Mouse (Mus musculus) heart, embryonic 15.5 days (tissue): ENCODE measurements around the gene Htra1. TPM values are rescaled to one million over a fixed set of nuclear protein-coding genes. Genes with fewer than 3 reads are reported as not detected.

ENCODE experiments used
- ATAC-seq: fragments of 200-750 bp; cut with Nextera tagmentation; replicated peaks from 2 replicates; pipeline ENCODE4 v1.8.0; 2017; ENCODE audit warnings: low read depth, moderate TSS enrichment; ENCODE audit not compliant: insufficient number of reproducible peaks, insufficient read depth, low FRiP score
- H3K27ac ChIP-seq: fragments of 300-500 bp; sonication (generic); 2 replicates; pipeline ENCODE4 v1.5.1; 2015; ENCODE audit warnings: mild to moderate bottlenecking, inconsistent platforms
- H3K27me3 ChIP-seq: fragments of 300-500 bp; sonication (generic); 2 replicates; pipeline ENCODE4 v1.6.1; 2015; ENCODE audit warnings: inconsistent platforms
- H3K36me3 ChIP-seq: fragments of 300-500 bp; sonication (generic); 2 replicates; pipeline ENCODE4 v1.6.1; 2015; ENCODE audit warnings: mild to moderate bottlenecking, inconsistent platforms
- H3K4me1 ChIP-seq: fragments of 300-500 bp; sonication (generic); replicated peaks from 2 replicates; pipeline ENCODE4 v1.6.1; 2015; ENCODE audit warnings: inconsistent platforms
- H3K4me2 ChIP-seq: fragments of 300-500 bp; sonication (generic); 2 replicates; pipeline ENCODE4 v1.6.1; 2015; ENCODE audit warnings: inconsistent platforms, mild to moderate bottlenecking, moderate library complexity
- H3K4me3 ChIP-seq: fragments of 300-500 bp; sonication (generic); 2 replicates; pipeline ENCODE4 v1.5.1; 2015; ENCODE audit warnings: mild to moderate bottlenecking, inconsistent platforms
- H3K9ac ChIP-seq: fragments of 300-500 bp; sonication (generic); 2 replicates; pipeline ENCODE4 v1.6.1; 2015; ENCODE audit warnings: mild to moderate bottlenecking, inconsistent platforms
- H3K9me3 ChIP-seq: fragments of 300-500 bp; sonication (generic); replicated peaks from 2 replicates; pipeline ENCODE4 v1.6.1; 2016; ENCODE audit warnings: inconsistent platforms
- WGBS: fragments of 180-500 bp; shearing (Covaris S2); methylation state at CpG from one replicate; pipeline ENCODE4 v1.1.7; 2015; ENCODE audit warnings: mixed read lengths; 5-methylcytosine and 5-hydroxymethylcytosine counted together
- polyA plus RNA-seq: library from polyadenylated mRNA; unstranded; fragments of >200 nt; fragmentation: Nextera tagmentation; extraction: Ambion mirVana; gene quantifications from 2 replicates; pipeline ENCODE4 v1.2.1, GENCODE M21; 2015

Htra1 gene
- polyA plus RNA-seq, 1 experiment from 2014 or later = 78.0 TPM

DNA sequence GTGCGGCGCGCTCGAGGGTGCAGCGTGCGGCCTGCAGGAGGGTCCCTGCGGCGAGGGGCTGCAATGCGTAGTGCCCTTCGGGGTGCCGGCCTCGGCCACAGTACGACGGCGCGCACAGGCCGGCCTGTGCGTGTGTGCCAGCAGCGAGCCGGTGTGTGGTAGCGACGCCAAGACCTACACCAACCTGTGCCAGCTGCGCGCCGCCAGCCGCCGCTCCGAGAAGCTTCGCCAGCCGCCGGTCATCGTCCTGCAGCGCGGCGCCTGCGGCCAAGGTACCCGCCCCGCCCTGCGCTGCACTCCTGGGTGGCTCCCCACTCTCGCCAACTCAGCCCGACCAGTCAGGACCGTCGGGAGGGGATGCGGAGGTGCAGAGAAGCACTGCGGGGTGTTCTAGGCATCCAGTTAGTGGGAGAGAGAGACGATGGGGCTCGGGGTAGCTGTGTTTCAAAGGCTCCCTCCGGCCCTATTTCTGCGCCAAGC lies 601 bp downstream of the Htra1 start:
- H3K27me3 ChIP-seq = peaks cover 43% of the 10 kb centered on the region
- peak overlapping the region; percentile 55 for H3K27ac ChIP-seq

DNA sequence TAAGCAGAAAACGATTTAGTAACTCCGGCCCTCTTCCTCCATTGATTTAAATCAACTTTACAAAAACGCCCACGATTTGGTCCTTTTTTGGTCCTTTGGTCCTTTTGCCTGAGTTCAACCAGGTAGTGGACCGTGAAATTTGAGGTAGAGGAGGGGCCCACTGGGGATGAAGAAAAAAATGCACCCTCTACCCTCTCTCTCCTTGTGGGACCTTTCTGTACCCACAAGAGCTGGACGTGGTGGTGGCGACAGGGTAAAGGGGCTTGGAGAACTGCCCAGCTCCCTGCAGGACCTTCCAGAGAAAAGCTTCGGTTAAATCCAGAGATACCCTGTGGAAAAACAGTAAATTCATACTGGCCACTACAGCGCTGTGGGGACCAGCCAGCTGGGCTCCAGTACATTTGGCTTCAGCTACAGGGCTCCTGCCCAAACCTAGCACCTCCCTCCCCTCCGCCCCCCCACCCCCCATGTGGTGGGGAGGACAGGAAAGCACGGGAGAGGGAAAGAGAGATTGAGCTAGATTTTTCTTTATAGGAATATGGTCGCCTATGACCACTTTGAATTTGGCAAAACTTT lies 1.4 kb downstream of the Htra1 start:
- H3K27me3 ChIP-seq = peaks cover 43% of the 10 kb centered on the region
- ATAC-seq = no peak

More for the DNA sequence above, 601 bp downstream of the Htra1 start:
- Histone ChIP-seq H3K9ac (peak overlapping the region; percentile 72), H3K4me2 (peak overlapping the region; percentile 99), H3K4me1 (peaks cover 36% of the 10 kb centered on the region), H3K36me3 (no peaks in the 10 kb centered on the region), H3K9me3 (no peaks in the 10 kb centered on the region), H3K4me3 (peak overlapping the region; percentile 70)
- ATAC-seq = peak; percentile 30; the same call in 1 of the 2 replicates
- under 1% methylated on average over 49 of the region's 49 CpGs for WGBS

DNA sequence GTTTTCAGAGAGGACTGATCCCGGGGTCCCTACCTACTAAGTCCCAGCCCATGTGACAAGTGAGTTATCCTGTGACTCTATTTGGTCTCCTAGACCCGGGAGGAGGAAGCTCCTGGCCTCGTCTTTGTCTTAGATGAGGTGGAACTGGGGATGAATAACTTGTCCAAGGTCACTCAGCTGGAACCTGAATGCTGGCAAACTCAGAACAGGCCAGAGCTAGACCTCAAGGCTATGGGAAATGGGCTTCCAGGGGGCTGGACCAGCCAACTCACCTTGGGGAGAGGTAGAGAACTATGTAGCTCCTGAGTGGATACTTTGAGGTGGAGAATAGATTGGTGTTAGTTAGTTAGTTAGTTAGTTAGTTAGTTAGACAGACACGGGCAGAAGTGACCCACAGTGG lies 2.1 kb downstream of the Htra1 start:
- Histone ChIP-seq H3K27ac (no peak overlapping the region), H3K9ac (no peak overlapping the region), H3K4me1 (peaks cover 36% of the 10 kb centered on the region), H3K4me2 (peak overlapping the region; percentile 99), H3K27me3 (peaks cover 40% of the 10 kb centered on the region), H3K36me3 (no peaks in the 10 kb centered on the region), H3K9me3 (no peaks in the 10 kb centered on the region), H3K4me3 (0 out of 2 replicates have a peak overlapping the region, but pooled peaks have one; percentile 70)
- no peak for ATAC-seq
- WGBS = 63% methylated on average over 4 of the region's 4 CpGs

More for the DNA sequence above, 1.4 kb downstream of the Htra1 start:
- H3K27ac ChIP-seq = no peak overlapping the region
- no peaks in the 10 kb centered on the region for H3K36me3 ChIP-seq
- 22% methylated on average over 12 of the region's 12 CpGs for WGBS
- peak overlapping the region; percentile 70 for H3K4me3 ChIP-seq
- peak overlapping the region; percentile 72 for H3K9ac ChIP-seq
- H3K4me1 ChIP-seq = peaks cover 36% of the 10 kb centered on the region
- no peaks in the 10 kb centered on the region for H3K9me3 ChIP-seq
- H3K4me2 ChIP-seq = peak overlapping the region; percentile 99

DNA sequence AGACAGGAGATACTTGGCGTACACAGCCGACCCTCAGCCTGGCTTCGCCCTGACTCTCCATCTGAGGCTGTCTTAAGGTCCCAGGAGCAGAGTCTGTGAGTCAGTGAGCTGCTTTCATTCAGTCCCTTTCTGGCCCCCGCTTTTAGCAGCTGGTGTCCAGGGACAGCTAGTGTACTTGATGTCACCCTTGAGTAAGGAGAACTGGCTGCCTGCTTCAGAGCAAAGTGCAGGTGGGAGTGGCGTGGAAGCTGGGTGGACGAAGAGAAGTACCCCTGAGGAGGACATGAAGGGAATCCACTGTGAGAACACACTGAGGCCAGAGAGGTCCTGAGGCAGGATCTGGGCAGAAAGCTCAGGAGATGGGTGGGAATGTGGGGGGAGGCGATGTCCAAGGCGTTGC lies 3.0 kb downstream of the Htra1 start:
- no peaks in the 10 kb centered on the region for H3K36me3 ChIP-seq
- H3K27ac ChIP-seq = no peak overlapping the region
- H3K4me3 ChIP-seq = no peak overlapping the region
- H3K9me3 ChIP-seq = no peaks in the 10 kb centered on the region
- peaks cover 36% of the 10 kb centered on the region for H3K4me1 ChIP-seq
- no peak for ATAC-seq
- no peak overlapping the region for H3K4me2 ChIP-seq
- WGBS = 82% methylated on average over 8 of the region's 8 CpGs
- no peak overlapping the region for H3K9ac ChIP-seq
- peaks cover 32% of the 10 kb centered on the region for H3K27me3 ChIP-seq

DNA sequence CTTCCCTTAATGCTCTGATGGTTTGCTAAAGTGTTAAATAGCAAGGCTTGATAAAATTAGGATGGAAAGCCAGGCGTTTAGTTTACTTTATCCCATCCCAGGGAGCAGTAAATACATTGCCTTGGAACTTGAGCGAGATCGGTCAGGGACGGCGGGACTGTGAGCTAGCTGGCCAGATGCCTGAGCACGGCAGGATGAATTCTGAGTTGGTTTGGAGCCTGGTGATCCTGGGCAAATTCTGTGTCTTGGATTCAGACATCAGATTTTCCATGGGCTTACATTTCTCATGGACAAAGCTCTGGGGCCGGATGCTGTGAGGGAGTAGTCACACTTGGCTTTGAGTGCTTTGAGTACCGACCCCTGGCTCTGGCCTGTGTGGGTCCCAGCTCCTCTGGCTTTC lies 4.8 kb downstream of the Htra1 start:
- ATAC-seq = no peak
- Histone ChIP-seq H3K9ac (no peak overlapping the region), H3K9me3 (no peaks in the 10 kb centered on the region), H3K27ac (no peak overlapping the region), H3K36me3 (no peaks in the 10 kb centered on the region), H3K4me2 (no peak overlapping the region), H3K27me3 (peaks cover 19% of the 10 kb centered on the region; the same call in 1 of the 2 replicates), H3K4me3 (no peak overlapping the region), H3K4me1 (peaks cover 29% of the 10 kb centered on the region)
- 71% methylated on average over 8 of the region's 8 CpGs for WGBS

DNA sequence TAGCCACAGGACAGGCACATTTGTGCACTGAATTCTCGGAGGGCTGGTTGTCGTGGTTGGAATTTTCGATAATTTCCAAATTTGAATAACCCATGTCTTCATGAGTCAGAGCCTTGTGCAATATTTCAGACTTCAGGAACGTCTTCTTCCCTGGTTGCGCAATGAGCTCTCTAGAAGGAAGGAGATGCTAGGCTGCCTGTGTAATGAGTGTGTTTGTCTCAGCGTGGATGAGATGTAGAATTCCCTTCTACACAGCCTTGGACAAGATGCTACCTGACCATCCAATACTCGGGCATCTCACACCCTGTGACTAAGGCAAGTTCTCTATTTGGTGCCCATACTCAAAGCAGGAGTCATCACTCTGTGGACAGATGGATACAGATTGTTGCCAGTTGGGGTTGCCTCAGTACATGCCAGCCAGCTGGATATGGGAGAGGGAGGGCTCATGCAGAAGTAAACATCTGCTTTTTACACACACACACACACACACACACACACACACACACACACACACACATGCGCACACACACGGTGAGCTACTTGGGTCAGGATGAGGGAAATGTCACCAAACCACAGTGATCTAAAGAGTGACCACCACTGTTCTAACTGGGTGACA lies 7.5 kb downstream of the Htra1 start:
- no peak for ATAC-seq
- WGBS = 89% methylated on average over 9 of the region's 9 CpGs
- Histone ChIP-seq H3K4me3 (no peak overlapping the region), H3K9ac (no peak overlapping the region), H3K9me3 (no peaks in the 10 kb centered on the region), H3K27me3 (no peaks in the 10 kb centered on the region), H3K27ac (no peak overlapping the region), H3K4me2 (no peak overlapping the region), H3K36me3 (no peaks in the 10 kb centered on the region), H3K4me1 (peaks cover 26% of the 10 kb centered on the region)

DNA sequence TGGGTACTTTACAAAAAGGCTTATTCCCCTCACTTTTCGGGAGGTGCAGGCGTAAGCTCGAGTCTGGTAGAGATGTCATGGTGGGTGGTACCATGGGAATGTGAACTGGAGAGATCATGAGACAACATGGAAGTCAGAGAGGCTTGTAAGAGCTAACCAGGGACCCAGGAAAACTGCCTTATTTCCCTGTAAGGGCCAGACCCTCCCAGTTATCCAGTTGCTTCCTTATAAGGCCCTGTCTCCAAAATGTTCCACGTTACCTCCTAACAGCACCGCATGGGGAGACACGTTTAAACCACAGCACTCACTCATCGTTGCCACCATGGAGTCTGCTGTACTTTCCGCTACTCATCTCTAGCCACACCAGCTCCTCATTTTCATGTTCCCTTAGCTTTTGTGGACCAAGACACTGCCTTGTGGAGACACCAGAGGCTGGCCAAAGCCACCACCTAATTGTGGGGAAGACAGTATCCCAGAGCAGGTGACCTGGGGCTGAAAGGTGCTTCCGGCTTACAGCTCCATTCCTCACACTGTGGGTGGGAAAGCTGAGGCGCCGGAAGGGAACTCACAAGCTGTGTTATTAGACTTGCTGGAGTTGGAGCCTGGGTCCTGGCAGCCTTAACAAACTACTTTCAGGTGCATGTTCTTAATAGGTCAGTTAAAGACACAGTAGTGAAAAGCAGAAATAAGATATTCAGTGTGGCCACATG lies 9.0 kb downstream of the Htra1 start:
- peaks cover 35% of the 10 kb centered on the region for H3K4me1 ChIP-seq
- ATAC-seq = no peak
- H3K9ac ChIP-seq = no peak overlapping the region
- no peak overlapping the region for H3K4me2 ChIP-seq
- no peaks in the 10 kb centered on the region for H3K36me3 ChIP-seq
- H3K4me3 ChIP-seq = no peak overlapping the region
- H3K9me3 ChIP-seq = no peaks in the 10 kb centered on the region
- 88% methylated on average over 11 of the region's 11 CpGs for WGBS
- H3K27ac ChIP-seq = no peak overlapping the region
- no peaks in the 10 kb centered on the region for H3K27me3 ChIP-seq

DNA sequence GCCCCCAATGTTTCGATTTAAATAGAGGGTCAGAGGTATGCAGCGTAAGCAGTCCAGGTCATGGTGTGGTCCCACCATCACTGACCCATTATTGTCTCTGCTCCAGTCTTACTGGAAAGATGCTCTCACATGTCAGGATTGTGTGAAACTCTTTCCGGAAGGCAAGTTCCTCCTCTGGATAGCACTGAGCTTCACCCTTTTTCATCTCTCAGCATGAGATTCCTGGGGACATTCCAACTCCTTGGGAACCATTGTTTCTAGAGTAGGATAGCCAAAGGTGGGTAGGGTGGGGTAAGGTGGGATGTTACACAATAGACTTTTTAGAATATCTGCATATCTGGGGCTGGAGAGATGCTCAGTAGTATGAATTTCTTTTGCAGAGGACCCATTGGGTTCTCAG lies 9.8 kb downstream of the Htra1 start:
- Histone ChIP-seq H3K27ac (no peak overlapping the region), H3K4me2 (no peak overlapping the region), H3K9ac (no peak overlapping the region), H3K4me1 (peaks cover 36% of the 10 kb centered on the region), H3K36me3 (no peaks in the 10 kb centered on the region), H3K9me3 (no peaks in the 10 kb centered on the region), H3K27me3 (no peaks in the 10 kb centered on the region), H3K4me3 (no peak overlapping the region)
- 89% methylated on average over 3 of the region's 3 CpGs for WGBS
- no peak for ATAC-seq

DNA sequence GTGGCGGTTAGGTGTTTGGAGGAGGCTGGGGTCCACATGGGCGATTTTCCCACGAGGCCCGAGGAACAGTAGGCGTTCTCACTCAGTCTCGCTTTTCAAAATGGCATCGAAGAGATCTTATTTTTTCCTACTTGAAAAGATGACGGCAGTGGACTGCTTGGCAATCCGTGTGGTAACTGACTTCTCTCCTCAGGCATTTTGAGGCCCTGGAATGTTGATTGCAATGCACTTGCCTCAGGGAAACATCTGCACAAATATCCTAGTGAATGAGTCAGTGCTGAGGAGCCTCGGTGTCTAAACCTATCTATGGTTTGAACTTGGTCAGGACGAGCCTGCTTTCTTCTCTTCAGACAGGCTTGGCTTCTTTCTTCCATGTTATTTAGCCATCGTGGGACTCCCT lies 10.4 kb downstream of the Htra1 start:
- no peak overlapping the region for H3K27ac ChIP-seq
- H3K27me3 ChIP-seq = no peaks in the 10 kb centered on the region
- H3K9me3 ChIP-seq = no peaks in the 10 kb centered on the region
- H3K36me3 ChIP-seq = no peaks in the 10 kb centered on the region
- H3K4me1 ChIP-seq = peaks cover 41% of the 10 kb centered on the region
- no peak for ATAC-seq
- no peak overlapping the region for H3K9ac ChIP-seq
- no peak overlapping the region for H3K4me2 ChIP-seq
- 72% methylated on average over 12 of the region's 12 CpGs for WGBS
- H3K4me3 ChIP-seq = no peak overlapping the region

DNA sequence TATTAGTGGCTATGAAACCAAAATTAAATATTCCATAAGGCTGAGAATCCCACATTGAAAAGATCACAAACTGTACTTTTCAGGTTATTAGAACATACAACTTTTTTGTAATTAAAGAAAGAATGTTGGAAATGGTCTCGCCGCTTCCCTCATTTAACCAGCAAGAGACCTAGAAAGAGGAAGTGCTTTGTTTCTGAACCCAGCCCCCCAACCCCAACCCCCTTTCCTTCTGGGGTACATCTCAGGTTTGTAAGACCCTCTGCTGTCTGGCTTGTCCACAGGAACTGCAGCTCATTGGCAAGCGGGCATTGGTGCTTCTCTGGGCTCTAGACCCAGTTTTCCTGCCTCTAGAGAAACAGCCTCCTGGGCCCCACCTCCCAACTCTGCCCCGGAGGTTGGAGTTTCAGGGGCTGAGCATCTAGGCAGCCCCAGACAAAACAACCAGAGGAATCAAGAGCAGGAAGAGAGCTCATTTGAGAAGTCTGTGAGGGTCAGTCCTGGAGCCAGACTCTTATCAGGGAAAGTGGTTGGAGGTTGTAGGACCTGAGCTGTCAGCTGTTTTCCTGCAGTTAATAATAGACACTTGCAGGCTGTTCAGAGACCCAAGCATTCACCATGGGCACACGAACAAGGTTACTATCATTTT lies 12.8 kb downstream of the Htra1 start:
- H3K9ac ChIP-seq = no peak overlapping the region
- peak overlapping the region; percentile 60 for H3K4me2 ChIP-seq
- H3K4me3 ChIP-seq = peak overlapping the region; percentile 18
- no peaks in the 10 kb centered on the region for H3K36me3 ChIP-seq
- no peaks in the 10 kb centered on the region for H3K9me3 ChIP-seq
- peak overlapping the region; percentile 94 for H3K27ac ChIP-seq
- H3K4me1 ChIP-seq = peaks cover 41% of the 10 kb centered on the region
- H3K27me3 ChIP-seq = no peaks in the 10 kb centered on the region
- WGBS = 23% methylated on average over 5 of the region's 5 CpGs
- peak; percentile 82 for ATAC-seq

DNA sequence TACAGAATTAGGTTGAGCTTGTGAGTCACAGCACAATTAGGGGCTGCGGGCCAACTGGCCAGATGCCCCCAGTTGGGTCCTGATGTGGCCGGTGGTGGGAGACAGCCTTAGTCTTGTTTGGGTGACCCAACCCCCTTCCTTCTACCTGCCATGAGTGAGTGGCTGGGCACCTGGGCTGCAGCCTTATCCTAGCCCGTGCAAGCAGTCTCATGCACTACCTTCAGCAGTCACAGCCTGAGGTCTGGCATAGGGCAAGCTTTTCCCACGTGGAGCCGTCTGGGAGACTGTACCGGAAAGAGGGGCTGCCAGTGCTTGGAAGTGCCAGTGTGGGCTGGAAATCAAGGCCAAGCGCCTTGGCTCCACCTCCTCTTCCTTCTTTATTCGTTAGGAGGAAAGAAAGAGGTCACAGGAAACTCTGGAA lies 13.4 kb downstream of the Htra1 start:
- Histone ChIP-seq H3K4me1 (peaks cover 41% of the 10 kb centered on the region), H3K4me3 (peak overlapping the region; percentile 18), H3K27me3 (no peaks in the 10 kb centered on the region), H3K9ac (peak overlapping the region; percentile 40; the same call in 1 of the 2 replicates), H3K9me3 (no peaks in the 10 kb centered on the region), H3K36me3 (no peaks in the 10 kb centered on the region), H3K27ac (peak overlapping the region; percentile 94), H3K4me2 (peak overlapping the region; percentile 60)
- peak; percentile 82 for ATAC-seq
- 13% methylated on average over 8 of the region's 8 CpGs for WGBS
